Mouse (Mus musculus): ENCODE results near the gene Pm20d1. TPM values are rescaled to one million over a fixed set of nuclear protein-coding genes. Genes with fewer than 3 reads are reported as not detected.

Pm20d1 gene
- total and polyA plus RNA-seq, 3 experiments, result not detected

- Histone ChIP-seq H3K27ac (ENCODE audit: control insufficient read depth, low read depth, low read length) (no peak overlapping the region), H3K4me3 (ENCODE audit: control insufficient read depth in 1 of 2, insufficient read depth in 1 of 2, low read depth in 2 of 2, low read length in 2 of 2) (no peak overlapping the region), H3K36me3 (ENCODE audit: control insufficient read depth in 1 of 2, insufficient read depth in 2 of 2, low read length in 2 of 2) (peaks cover 0 to 3% of the 10 kb centered on the region in 2 experiments; a peak in 1 of 4 replicates), H3K27me3 (ENCODE audit: control insufficient read depth in 1 of 2, insufficient read depth in 2 of 2, low read length in 2 of 2) (peaks cover 20 to 31% of the 10 kb centered on the region in 2 experiments), H3K79me2 (ENCODE audit: control insufficient read depth, insufficient read depth, low read length, poor library complexity) (no peaks in the 10 kb centered on the region; the same call in 1 of the 2 replicates), H3K9ac (ENCODE audit: control insufficient read depth, low read depth, low read length, poor library complexity, severe bottlenecking) (no peak overlapping the region), H3K9me3 (replicated peaks; ENCODE audit: insufficient read depth, low read length) (no peaks in the 10 kb centered on the region), H3K4me1 (ENCODE audit: control insufficient read depth in 1 of 2, insufficient read depth in 2 of 2, low read length in 2 of 2) (peaks cover 4 to 5% of the 10 kb centered on the region in 2 experiments; a peak in 2 of 4 replicates)
- no peak for DNase-seq (ENCODE audit: low read depth, low spot score)
- TF ChIP-seq GATA1 (IDR thresholded peaks at IDR 0.05; ENCODE audit: low read depth, low read length) (no peak), GABPA (IDR thresholded peaks at IDR 0.05; ENCODE audit: low read depth, low read length) (no peak)
These were observed 25.8 kb downstream of the Pm20d1 start for GRCm38 (mm10) chr1:131822856-131823492.

GRCm38 (mm10) chr1:131823563-131823962 is 26.4 kb downstream of the Pm20d1 start:
- DNase-seq (ENCODE audit: low read depth, low spot score), result no peak
- peaks cover 0 to 3% of the 10 kb centered on the region in 2 experiments; a peak in 1 of 4 replicates for H3K36me3 ChIP-seq (ENCODE audit: control insufficient read depth in 1 of 2, insufficient read depth in 2 of 2, low read length in 2 of 2)
- no peak overlapping the region for H3K27ac ChIP-seq (ENCODE audit: control insufficient read depth, low read depth, low read length)
- TF ChIP-seq HCFC1 (IDR thresholded peaks at IDR 0.05; ENCODE audit: low read depth, low read length), result no peak
- TF ChIP-seq ELF1 (IDR thresholded peaks at IDR 0.05; ENCODE audit: low read depth, low read length), result no peak
- no peak for TF ChIP-seq CTCF (IDR thresholded peaks at IDR 0.05 in 2 of 3, conservative IDR thresholded peaks at IDR 0.05 in 1 of 3; ENCODE audit: control insufficient read depth in 1 of 3, insufficient read depth in 1 of 3, low read depth in 2 of 3, low read length in 3 of 3, poor library complexity in 1 of 3, severe bottlenecking in 1 of 3)
- no peak for TF ChIP-seq POLR2AphosphoS2 (IDR thresholded peaks at IDR 0.05; ENCODE audit: low read length)
- no peak for TF ChIP-seq TBP (IDR thresholded peaks at IDR 0.05; ENCODE audit: low read depth, low read length)
- TF ChIP-seq MAZ (IDR thresholded peaks at IDR 0.05; ENCODE audit: low read depth, low read length), result no peak
- TF ChIP-seq SIN3A (IDR thresholded peaks at IDR 0.05; ENCODE audit: low read length), result no peak
- no peak for TF ChIP-seq JUND (IDR thresholded peaks at IDR 0.05; ENCODE audit: low read depth, low read length)
- TF ChIP-seq ZC3H11A (IDR thresholded peaks at IDR 0.05; ENCODE audit: low read depth, low read length), result no peak
- no peak for TF ChIP-seq ZNF384 (IDR thresholded peaks at IDR 0.05; ENCODE audit: low read depth, low read length)
- TF ChIP-seq ZKSCAN1 (IDR thresholded peaks at IDR 0.05; ENCODE audit: low read depth, low read length), result no peak
- no peak for TF ChIP-seq MYB (IDR thresholded peaks at IDR 0.05; ENCODE audit: low read depth, low read length)
- TF ChIP-seq BHLHE40 (IDR thresholded peaks at IDR 0.05; ENCODE audit: borderline replicate concordance, low read depth, low read length), result no peak
- TF ChIP-seq POLR2A (IDR thresholded peaks at IDR 0.05; ENCODE audit: control insufficient read depth in 1 of 2, insufficient read depth in 1 of 2, low read depth in 1 of 2, low read length in 2 of 2, poor library complexity in 1 of 2), result no peak
- TF ChIP-seq RAD21 (IDR thresholded peaks at IDR 0.05; ENCODE audit: low read depth, low read length), result no peak
- TF ChIP-seq KAT2A (conservative IDR thresholded peaks at IDR 0.05; ENCODE audit: low read depth, low read length), result no peak
- TF ChIP-seq UBTF (IDR thresholded peaks at IDR 0.05; ENCODE audit: borderline replicate concordance, insufficient read depth, low read depth, low read length), result no peak
- TF ChIP-seq NRF1 (IDR thresholded peaks at IDR 0.05; ENCODE audit: insufficient read depth, low read depth, low read length, poor library complexity, severe bottlenecking), result no peak
- no peak for TF ChIP-seq USF2 (IDR thresholded peaks at IDR 0.05; ENCODE audit: borderline replicate concordance in 1 of 2, insufficient read depth in 1 of 2, low read depth in 1 of 2, low read length in 2 of 2)
- TF ChIP-seq TCF12 (IDR thresholded peaks at IDR 0.05; ENCODE audit: low read depth, low read length), result no peak
- H3K9me3 ChIP-seq (replicated peaks; ENCODE audit: insufficient read depth, low read length), result no peaks in the 10 kb centered on the region
- no peak overlapping the region for H3K9ac ChIP-seq (ENCODE audit: control insufficient read depth, low read depth, low read length, poor library complexity, severe bottlenecking)
- H3K79me2 ChIP-seq (ENCODE audit: control insufficient read depth, insufficient read depth, low read length, poor library complexity), result peaks cover 1% of the 10 kb centered on the region; the same call in 1 of the 2 replicates
- H3K4me1 ChIP-seq (ENCODE audit: control insufficient read depth in 1 of 2, insufficient read depth in 2 of 2, low read length in 2 of 2), result peaks cover 4 to 5% of the 10 kb centered on the region in 2 experiments; a peak in 2 of 4 replicates
- no peak overlapping the region for H3K4me3 ChIP-seq (ENCODE audit: control insufficient read depth in 1 of 2, insufficient read depth in 1 of 2, low read depth in 2 of 2, low read length in 2 of 2)
- peaks cover 18 to 25% of the 10 kb centered on the region in 2 experiments for H3K27me3 ChIP-seq (ENCODE audit: control insufficient read depth in 1 of 2, insufficient read depth in 2 of 2, low read length in 2 of 2)

Measured in MEL (cell line).